Mouse (Mus musculus): ENCODE data around the gene Mylk.

DNA sequence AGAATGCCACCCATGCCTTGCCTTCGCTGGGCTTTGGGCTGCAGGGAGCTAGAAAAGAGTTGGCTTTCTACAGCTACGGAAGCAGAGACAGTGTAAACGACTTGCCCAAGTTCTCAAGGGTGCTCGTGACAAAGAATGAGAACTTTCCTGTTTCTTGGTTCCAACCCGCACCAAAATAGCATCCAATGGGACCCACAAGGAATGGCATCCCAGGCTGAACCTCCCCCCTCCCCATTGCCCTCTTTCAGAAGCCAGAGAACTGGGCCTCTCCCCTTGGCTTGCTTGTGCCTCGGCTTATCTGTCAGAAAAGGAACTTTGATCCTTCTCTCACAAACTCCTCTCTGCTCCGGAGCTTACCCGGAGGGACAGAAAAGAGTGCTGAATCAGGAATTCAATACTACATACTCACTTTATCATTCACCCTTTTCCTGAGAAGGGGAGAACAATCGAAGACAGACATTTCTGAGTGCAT, 191.4 kb downstream of the Mylk start:
- TF ChIP-seq CTCF (IDR thresholded peaks at IDR 0.05; ENCODE audit: low read depth, low read length) (no peak), POLR2A (IDR thresholded peaks at IDR 0.05; ENCODE audit: borderline replicate concordance, low read depth, low read length) (no peak)
